Mouse (Mus musculus): ENCODE data around the gene Crlf2.
A peak's percentile ranks its signal among the peaks of the same experiment; 100 is the strongest.

Gene Crlf2

DNA sequence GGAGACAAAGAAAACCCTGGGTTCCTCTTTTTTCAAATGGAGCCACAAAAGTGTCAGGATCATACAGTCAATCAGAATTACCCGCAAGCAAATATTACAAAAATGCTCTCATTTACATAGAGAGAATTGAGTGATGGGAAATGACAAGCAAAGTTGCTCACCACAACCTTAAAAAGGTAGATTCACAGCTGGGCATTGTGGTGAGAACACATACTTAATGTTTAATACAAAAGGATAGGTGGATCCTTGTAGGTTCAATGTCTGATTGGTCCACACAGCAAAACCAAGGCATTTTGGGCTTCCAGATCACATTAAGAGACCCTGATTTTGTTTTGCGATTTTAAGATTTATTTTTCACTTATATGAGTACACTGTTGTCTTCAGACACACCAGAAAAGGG, 11.7 kb downstream of the Crlf2 start:
- DNase-seq, result no peak

DNA sequence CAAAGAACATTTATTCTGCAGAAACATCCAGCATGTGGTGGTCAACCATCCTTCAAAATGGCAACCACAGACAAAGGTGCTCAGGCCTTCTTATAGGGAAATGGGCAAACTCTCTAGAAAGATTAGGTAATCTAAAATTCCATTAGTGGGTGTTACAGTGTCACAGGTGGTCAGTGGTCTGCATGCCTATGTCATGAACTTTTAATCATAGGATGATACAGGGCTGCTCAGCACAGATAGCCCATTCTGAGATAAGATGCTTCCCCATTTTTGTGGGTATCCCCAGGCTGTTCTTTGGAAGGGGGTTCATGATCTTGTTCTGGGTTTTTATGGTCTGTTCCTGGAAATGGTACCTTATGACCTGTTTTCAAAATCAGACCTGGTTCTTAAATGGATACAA, 49.1 kb downstream of the Crlf2 start:
- DNase-seq, result no peak

DNA sequence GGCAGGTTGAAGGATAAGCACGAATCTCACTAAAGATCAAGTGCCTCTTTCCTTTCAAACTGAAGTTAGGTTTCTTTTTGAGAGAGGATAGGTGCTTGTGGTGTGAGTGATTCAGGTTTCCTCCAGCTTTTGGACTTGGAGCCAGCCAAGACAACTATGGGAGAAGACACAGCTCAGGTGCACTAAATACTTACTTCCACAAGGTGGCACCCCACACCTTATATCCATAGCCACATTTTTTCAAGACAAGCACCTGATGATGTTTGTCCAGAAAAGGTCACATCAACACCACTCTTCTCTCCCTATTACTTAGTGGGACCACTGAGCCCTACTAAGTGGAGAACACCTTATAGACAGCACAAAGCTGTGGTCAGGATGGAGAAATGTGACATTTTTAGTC, 52.1 kb downstream of the Crlf2 start:
- DNase-seq, result peak; percentile 10
